Mouse (Mus musculus): ENCODE data around the gene Dnajc11. TPM values are rescaled to one million over a fixed set of nuclear protein-coding genes. Genes with fewer than 3 reads are reported as not detected.

Gene Dnajc11
- polyA plus RNA-seq, 1 experiment = 30.1 TPM

- TF ChIP-seq GATA1 (IDR thresholded peaks at IDR 0.05; ENCODE audit: low read length) = no peak
Measured at GRCm38 (mm10) chr4:152028456-152028855, 95.0 kb downstream of the Dnajc11 start.

GRCm38 (mm10) chr4:152029087-152029486 is 95.6 kb downstream of the Dnajc11 start:
- no peak for TF ChIP-seq GATA1 (IDR thresholded peaks at IDR 0.05; ENCODE audit: low read length)

GRCm38 (mm10) chr4:152029997-152030396 is 96.5 kb downstream of the Dnajc11 start:
- TF ChIP-seq GATA1 (IDR thresholded peaks at IDR 0.05; ENCODE audit: low read length) = no peak

Other genes starting within 250 kb of the Dnajc11 start
- 15.8 and 19.2 TPM in 2 replicates for gene Camta1, start 71.8 kb upstream of the Dnajc11 start, polyA plus RNA-seq (2012)
- gene Thap3, start 55.3 kb downstream of the Dnajc11 start, polyA plus RNA-seq (2012) = 8.9 TPM in 2 replicates
- gene Phf13, start 62.6 kb downstream of the Dnajc11 start, polyA plus RNA-seq (2012) = 3.7 and 4.1 TPM in 2 replicates
- 10.4 and 12.4 TPM in 2 replicates for gene Klhl21, start 75.1 kb downstream of the Dnajc11 start, polyA plus RNA-seq (2012)
- gene Zbtb48, start 94.0 kb downstream of the Dnajc11 start, polyA plus RNA-seq (2012) = 10.0 and 12.6 TPM in 2 replicates
- gene Tas1r1, start 104.9 kb downstream of the Dnajc11 start, polyA plus RNA-seq (2012) = 0.03 TPM in 1 of 2 replicates, not detected in the other
- gene Nol9, start 105.6 kb downstream of the Dnajc11 start, polyA plus RNA-seq (2012) = 76.0 and 93.4 TPM in 2 replicates
- gene Plekhg5, start 138.8 kb downstream of the Dnajc11 start, polyA plus RNA-seq (2012) = 24.4 and 28.5 TPM in 2 replicates
- gene Tnfrsf25, start 182.2 kb downstream of the Dnajc11 start, polyA plus RNA-seq (2012) = 0.15 and 0.27 TPM in 2 replicates
- gene Espn, start 218.7 kb downstream of the Dnajc11 start, polyA plus RNA-seq (2012) = 72.2 and 97.9 TPM in 2 replicates
- 0.14 and 0.15 TPM in 2 replicates for gene Hes2, start 225.2 kb downstream of the Dnajc11 start, polyA plus RNA-seq (2012)
- gene Acot7, start 244.4 kb downstream of the Dnajc11 start, polyA plus RNA-seq (2012) = 28.6 and 39.4 TPM in 2 replicates

Data from G1E-ER4 (cell line).